Mouse (Mus musculus): ENCODE measurements at regions not wholly inside any gene's neighbourhood (a gene's known extent, or its start where the extent isn't known, plus 50 kb on each side); places are given as distances from the start of the nearest gene placed in this dataset.

- DNase-seq (ENCODE audit: extremely low spot score), result peak; percentile 50
Observed at GRCm38 (mm10) chr3:119958799-119959467, 174.7 kb upstream of the Ptbp2 start.

GRCm38 (mm10) chr3:119957529-119957928 is 173.3 kb upstream of the Ptbp2 start:
- no peak for DNase-seq (ENCODE audit: extremely low spot score)

GRCm38 (mm10) chr3:119955745-119956615 is 171.7 kb upstream of the Ptbp2 start:
- no peak for DNase-seq (ENCODE audit: extremely low spot score)

GRCm38 (mm10) chr3:119950721-119951120 is 166.5 kb upstream of the Ptbp2 start:
- DNase-seq (ENCODE audit: extremely low spot score), result no peak

GRCm38 (mm10) chr3:119950070-119950469 is 165.8 kb upstream of the Ptbp2 start:
- no peak for DNase-seq (ENCODE audit: extremely low spot score)

- no peak for DNase-seq (ENCODE audit: extremely low spot score)
Observed at GRCm38 (mm10) chr3:119949620-119950019, 165.4 kb upstream of the Ptbp2 start.

GRCm38 (mm10) chr3:119949041-119949470 is 164.8 kb upstream of the Ptbp2 start:
- peak; percentile 52 for DNase-seq (ENCODE audit: extremely low spot score)

- DNase-seq (ENCODE audit: extremely low spot score), result no peak
Observed at GRCm38 (mm10) chr3:119947126-119947525, 162.9 kb upstream of the Ptbp2 start.

DNA sequence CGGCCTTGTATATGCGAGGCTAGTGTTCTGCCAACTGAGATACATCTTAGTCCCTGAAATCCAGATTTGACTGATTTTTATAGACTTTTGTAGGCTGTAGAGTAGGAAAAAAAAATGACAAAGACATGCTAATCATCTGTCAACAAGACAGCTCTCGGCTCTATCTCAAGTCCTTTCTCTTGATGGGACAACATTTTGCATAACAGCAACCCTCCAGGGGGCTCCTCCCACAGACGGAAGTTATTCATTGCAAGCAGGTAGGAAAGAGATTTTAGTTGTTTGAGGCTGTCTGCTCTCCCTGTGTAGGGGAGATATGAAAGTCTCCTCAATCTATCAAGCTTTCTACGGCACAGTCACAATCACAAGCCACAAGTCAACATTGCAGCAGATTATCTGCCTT is 159.8 kb upstream of the Ptbp2 start:
- no peak for DNase-seq (ENCODE audit: extremely low spot score)

DNA sequence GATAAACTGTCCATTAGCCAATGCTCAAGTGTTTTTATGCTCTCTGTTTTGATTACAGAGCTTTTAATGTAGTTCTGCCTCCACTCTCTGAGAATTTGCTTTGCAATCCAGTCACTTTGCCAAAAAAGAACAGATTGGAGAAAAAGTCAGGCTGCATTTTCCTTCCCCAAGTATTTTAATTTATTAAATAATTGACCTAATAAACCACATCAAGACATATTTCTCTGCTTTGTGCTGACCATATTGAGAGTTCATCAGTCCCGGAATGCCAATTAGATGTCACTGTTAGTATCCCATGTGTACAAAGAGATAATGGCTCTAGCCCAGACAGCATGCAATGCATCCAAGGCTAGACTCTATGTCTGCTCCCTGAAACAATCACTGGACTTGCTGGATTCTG is 154.8 kb upstream of the Ptbp2 start:
- DNase-seq (ENCODE audit: extremely low spot score), result no peak

- DNase-seq (ENCODE audit: extremely low spot score), result no peak
Observed at GRCm38 (mm10) chr3:119938425-119938824, 154.2 kb upstream of the Ptbp2 start.

GRCm38 (mm10) chr3:119936526-119936925 is 152.3 kb upstream of the Ptbp2 start:
- DNase-seq (ENCODE audit: extremely low spot score), result no peak

GRCm38 (mm10) chr3:119933049-119933511 is 148.8 kb upstream of the Ptbp2 start:
- DNase-seq (ENCODE audit: extremely low spot score), result no peak

- DNase-seq (ENCODE audit: extremely low spot score), result no peak
Observed at GRCm38 (mm10) chr3:119928281-119928680, 144.0 kb upstream of the Ptbp2 start.

- no peak for DNase-seq (ENCODE audit: extremely low spot score)
Observed at GRCm38 (mm10) chr3:119919501-119920141, 135.4 kb upstream of the Ptbp2 start.

GRCm38 (mm10) chr3:119915984-119916865 is 132.0 kb upstream of the Ptbp2 start:
- DNase-seq (ENCODE audit: extremely low spot score), result no peak

GRCm38 (mm10) chr3:119911532-119911931 is 127.3 kb upstream of the Ptbp2 start:
- DNase-seq (ENCODE audit: extremely low spot score), result no peak

DNA sequence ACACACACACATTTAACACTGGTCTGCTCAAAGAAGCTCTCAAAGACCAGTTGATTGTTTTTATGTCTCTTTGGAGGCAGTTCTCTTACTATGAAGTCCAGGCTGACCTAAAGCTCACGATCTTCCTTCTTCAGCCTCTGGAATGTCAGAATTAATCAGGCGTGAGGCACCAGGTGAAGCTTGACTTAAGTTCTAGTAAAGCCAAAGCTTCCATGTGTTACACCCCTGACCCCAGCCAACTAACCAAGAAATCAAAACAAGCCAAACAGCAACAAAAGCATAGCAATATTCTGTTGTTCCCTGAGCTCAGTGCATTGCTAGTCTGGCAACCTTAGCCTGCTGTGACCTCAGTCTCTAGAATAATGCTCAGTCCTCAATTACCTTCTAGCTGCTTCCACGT is 120.0 kb upstream of the Ptbp2 start:
- no peak for DNase-seq (ENCODE audit: extremely low spot score)

- no peak for DNase-seq (ENCODE audit: extremely low spot score)
Observed at GRCm38 (mm10) chr3:119895141-119895540, 110.9 kb upstream of the Ptbp2 start.

GRCm38 (mm10) chr3:119894035-119894434 is 109.8 kb upstream of the Ptbp2 start:
- DNase-seq (ENCODE audit: extremely low spot score), result no peak

- DNase-seq (ENCODE audit: extremely low spot score), result peak; percentile 27
Observed at GRCm38 (mm10) chr3:119893165-119893910, 109.1 kb upstream of the Ptbp2 start.
